Mouse (Mus musculus): Measurements from ENCODE around the gene Pdpk1.

Gene Pdpk1

GRCm38 (mm10) chr17:24150824-24151223, at the start of gene Pdpk1:
Pdpk1 (minus strand) TSS chr17:24150924.
- no peak for DNase-seq (ENCODE audit: low read depth in 1 of 2, low spot score in 2 of 2)

DNA sequence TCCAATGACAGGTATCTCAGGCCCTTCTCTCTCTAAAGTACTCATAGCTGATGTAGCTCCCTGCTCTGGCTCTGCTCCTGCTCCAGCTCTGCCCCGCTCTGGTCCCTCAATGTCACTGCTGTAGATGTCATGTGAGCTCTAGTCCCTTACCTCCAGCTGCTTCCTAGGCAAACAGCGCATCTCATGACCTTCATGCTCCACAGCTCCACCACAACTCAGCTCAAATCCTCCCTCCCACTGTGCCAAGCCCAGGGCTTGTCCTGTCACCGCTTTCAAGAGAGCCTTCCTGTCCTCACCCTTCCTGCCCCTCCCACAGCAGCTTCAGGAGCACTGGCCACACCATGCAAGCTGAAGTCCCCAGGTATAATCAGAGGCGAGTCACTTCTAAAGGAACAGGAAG, 49.0 kb upstream of the Pdpk1 start:
- no peak for DNase-seq (ENCODE audit: low read depth in 1 of 2, low spot score in 2 of 2)

DNA sequence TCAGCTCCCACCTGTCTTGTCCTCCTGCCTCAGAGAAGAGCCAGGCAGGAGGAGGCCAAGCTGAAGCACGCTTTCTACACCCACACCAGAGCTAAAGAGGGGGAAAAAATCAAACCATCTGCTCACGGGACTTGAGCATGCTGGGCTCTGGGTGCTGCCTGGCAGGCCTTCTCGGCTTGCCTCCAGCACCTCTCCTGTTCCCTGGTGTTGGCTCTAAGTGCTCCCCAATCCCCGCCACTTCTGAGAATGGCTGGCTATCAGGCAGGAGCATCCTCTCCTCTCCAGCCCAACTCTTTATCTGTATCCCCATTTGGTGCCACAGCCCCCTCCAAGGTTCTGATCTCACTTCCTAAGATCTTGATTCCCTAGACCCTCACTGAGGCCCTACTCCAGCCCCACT, 48.5 kb upstream of the Pdpk1 start:
- no peak for DNase-seq (ENCODE audit: low read depth in 1 of 2, low spot score in 2 of 2)

- no peak for DNase-seq (ENCODE audit: low read depth in 1 of 2, low spot score in 2 of 2)
Observed at GRCm38 (mm10) chr17:24197032-24197824, 46.5 kb upstream of the Pdpk1 start.

GRCm38 (mm10) chr17:24195349-24195748, 44.6 kb upstream of the Pdpk1 start:
- no peak for DNase-seq (ENCODE audit: low read depth in 1 of 2, low spot score in 2 of 2)

DNA sequence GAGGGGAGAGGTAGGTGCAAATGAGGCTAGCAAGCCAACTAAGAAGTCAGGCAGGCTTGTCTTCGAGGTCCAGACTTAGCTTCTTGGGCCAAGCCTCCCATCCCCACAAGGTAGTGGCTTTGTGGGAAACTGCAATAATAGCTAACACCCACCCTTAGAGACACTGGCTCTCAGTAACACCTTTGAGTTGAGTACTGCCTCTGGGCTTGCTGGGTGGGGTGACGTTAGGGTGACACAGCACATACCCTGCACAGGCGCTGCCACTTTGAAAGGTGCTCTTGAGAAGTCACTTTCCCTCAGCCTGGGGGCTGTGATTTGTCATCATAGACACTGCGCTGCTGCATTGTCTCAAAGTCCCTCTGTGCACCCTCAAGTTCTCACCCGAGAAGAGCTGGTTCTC, 43.0 kb upstream of the Pdpk1 start:
- DNase-seq (ENCODE audit: low read depth in 1 of 2, low spot score in 2 of 2) = no peak

DNA sequence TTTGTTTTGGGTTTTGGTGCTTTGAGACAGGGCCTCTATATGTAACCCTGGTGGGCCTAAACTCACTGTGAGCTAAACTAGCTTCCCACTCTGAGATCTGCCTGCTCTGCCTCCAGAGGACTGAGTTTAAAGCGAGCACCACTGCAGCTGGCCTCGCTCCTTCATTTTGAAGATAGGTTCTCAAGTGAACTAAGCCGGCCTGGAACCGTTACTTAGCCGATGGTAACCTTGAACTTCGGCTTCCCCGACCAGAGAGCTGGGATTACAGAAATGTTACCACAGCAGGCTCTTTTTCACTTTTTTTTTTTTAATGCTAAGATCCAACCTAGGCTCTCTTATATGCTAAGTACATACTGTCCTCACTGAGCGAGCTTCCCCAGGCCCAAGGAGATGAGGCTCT, 42.5 kb upstream of the Pdpk1 start:
- DNase-seq (ENCODE audit: low read depth in 1 of 2, low spot score in 2 of 2) = no peak

DNA sequence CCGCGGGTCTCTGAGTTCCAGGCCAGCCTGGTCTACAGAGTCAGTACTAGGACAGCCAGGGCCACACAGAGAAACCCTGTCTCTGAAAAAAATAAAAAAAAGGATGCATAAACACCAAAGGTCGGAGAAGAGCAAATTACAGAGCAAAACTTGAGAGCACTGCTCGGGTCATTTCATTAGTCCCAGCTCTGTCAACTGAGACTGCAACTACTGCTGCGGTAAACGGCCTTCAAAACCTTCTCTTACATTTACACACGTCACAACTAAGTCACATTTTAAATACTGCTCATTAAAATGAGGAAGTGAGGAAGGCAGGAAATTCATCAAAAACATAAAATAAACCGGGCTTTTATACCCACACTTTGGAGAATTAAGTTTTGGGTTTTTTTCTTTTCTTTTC, 42.1 kb upstream of the Pdpk1 start:
- DNase-seq (ENCODE audit: low read depth in 1 of 2, low spot score in 2 of 2) = no peak

DNA sequence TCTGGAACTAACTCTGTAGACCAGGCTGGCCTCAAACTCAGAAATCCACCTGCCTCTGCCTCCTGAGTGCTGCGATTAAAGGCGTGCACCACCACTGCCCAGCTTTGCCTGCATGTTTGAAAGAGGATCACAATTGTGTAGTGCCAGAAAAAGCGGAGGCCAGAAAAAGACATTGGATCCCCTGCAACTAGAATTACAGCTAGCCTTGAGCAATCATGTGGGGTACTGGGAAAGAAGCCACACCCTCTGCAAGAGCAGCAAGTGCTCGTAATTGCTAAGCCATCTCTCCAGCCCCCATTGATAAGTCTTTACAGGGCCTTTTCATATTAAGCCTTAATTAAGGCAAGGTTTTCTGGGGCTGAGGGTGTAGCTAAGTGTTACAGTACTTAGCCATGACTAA, 40.8 kb upstream of the Pdpk1 start:
- no peak for DNase-seq (ENCODE audit: low read depth in 1 of 2, low spot score in 2 of 2)

GRCm38 (mm10) chr17:24190934-24191333, 40.2 kb upstream of the Pdpk1 start:
- DNase-seq (ENCODE audit: low read depth in 1 of 2, low spot score in 2 of 2) = no peak

DNA sequence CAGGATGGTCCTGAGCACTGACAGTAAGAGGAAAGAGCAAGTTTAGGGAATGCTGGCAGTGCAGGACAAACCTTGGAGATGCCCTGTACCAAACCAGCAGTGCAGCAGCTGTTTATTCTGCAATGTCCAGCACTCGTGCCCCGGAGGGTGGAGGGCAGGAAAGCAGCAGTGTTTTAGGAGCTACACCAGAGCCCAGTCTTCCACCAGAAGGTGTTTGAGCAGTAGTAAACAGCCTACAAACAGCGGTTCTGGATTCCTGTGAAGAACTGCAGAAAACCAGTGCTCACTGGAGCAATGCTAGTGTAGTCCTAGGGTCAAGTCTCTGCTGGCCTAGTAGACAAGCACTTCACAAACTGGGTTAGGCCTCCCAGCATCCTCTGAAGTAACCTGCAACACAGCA, 23.5 kb upstream of the Pdpk1 start:
- DNase-seq (ENCODE audit: low read depth in 1 of 2, low spot score in 2 of 2) = no peak

- DNase-seq (ENCODE audit: low read depth in 1 of 2, low spot score in 2 of 2) = peak in 1 of 2 experiments; percentile 42
Observed at GRCm38 (mm10) chr17:24173423-24173822, 22.7 kb upstream of the Pdpk1 start.

DNA sequence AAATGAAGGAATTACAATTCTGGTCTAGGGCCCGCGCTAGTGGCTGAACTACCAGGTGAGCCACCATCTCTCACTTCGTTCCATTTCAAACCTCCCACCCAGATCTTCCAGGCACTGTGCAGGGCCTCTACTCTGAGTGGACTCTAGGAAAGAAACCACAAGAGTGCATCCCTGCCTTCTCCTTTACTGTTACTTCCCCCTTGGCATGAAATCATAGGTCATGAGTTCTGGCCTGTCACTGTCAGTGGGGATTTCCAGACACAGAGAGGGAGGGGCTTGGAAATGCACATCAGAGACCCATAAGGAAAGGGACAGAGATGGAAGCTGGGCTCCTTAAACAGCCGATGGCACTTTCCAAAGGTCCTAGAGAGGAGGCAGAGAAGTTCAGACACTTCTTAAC, 21.0 kb upstream of the Pdpk1 start:
- DNase-seq (ENCODE audit: low read depth in 1 of 2, low spot score in 2 of 2) = peak in 1 of 2 experiments; percentile 68

GRCm38 (mm10) chr17:24170729-24171128, 20.0 kb upstream of the Pdpk1 start:
- peak in 1 of 2 experiments; percentile 65 for DNase-seq (ENCODE audit: low read depth in 1 of 2, low spot score in 2 of 2)

- DNase-seq (ENCODE audit: low read depth in 1 of 2, low spot score in 2 of 2) = no peak
Observed at GRCm38 (mm10) chr17:24170125-24170524, 19.4 kb upstream of the Pdpk1 start.

DNA sequence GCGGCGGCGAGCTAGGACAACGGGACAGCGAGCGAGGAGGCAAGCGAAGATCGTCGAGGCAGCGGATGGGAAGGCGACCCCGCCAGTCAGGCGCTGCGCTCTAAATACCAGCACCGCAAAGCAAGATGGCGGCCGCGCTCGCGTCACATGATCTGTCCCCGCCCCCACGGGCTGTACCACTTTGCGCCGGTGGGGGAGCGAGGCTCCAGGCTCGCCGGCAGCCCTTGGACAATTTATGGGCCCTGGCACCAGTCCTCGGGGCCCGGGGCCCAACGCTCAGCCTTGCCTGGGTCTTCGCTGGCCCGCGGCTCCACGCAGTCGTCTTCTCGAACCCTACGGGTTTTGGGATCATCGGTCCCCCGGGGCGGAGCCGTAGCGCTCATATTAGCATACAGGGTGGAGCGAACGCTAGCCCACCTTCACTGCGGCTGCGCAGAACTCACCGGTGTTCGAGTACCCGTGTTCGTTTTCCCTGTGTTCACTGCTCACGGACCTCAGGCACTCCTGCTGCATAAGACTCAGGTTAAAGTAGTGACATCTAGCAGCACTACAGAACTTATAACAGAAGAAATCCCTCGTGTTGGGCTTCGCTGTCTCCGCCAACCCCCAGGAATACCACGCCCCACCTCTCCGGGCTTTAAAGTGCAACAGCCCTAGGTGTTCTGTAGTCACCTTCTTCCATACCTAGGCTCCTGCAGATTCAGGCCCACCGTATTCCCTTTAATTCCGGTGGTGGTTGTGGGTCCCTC, 18.8 kb upstream of the Pdpk1 start, which contains the start of gene Atp6v0c:
Atp6v0c (minus strand) TSS at position 386 of the 749 bp plus-strand sequence.
- peak; percentile 81 to 91 for DNase-seq (ENCODE audit: low read depth in 1 of 2, low spot score in 2 of 2)

GRCm38 (mm10) chr17:24168590-24169277, 18.0 kb upstream of the Pdpk1 start:
- peak in 1 of 2 experiments; percentile 68 for DNase-seq (ENCODE audit: low read depth in 1 of 2, low spot score in 2 of 2)

GRCm38 (mm10) chr17:24167891-24168505, 17.3 kb upstream of the Pdpk1 start:
- DNase-seq (ENCODE audit: low read depth in 1 of 2, low spot score in 2 of 2) = no peak

DNA sequence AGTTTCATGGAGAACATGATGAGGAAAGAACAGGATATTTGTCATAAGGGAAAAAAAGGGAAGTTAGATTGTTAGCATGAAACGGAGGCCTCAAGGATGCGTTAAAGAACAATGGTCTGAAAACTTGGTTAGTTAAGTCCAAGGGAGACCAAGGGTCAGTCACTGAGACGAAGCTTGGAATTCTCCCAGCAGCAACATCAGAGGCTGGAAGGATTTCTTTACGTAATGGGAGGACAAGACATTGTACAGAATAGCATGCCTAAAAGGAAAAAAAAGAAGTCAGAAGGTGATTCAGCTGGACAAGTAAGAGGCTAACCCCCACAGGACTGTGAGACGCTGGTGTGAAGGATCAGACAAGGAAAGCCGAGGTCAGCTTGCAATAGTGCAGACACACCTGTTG, 16.4 kb upstream of the Pdpk1 start:
- DNase-seq (ENCODE audit: low read depth in 1 of 2, low spot score in 2 of 2) = no peak

DNA sequence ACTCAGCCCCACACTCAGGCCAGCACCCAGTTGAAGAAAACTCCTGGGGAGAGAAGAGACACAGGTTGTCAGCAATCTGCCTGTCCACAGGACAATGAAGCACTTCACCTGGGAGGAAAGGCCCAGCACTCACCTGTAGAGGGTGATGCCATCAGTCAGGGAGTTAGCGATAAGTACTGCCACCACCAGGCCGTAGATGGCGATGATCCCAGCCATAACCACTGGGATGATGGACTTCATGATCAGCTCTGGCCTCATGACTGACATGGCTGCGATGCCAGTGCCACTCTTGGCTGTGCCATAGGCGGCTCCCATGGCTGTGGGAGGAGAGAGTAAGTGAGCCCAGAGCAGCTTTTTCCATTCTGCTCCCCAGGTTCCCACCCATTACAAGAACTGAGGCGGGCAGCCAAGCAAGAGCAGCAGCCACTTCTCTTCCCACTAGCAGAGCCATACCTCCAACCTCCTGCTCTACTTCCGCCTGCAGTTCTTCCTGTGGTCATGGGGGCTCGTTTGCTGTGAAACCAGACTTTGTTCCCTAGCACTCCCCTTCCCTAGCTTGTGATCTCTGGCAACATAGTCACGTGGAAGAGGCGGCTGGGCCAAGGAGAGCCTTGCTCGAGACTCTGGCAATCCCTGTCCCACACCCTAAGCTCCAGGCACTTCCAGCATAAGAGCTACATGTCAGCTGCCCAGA, 14.0 kb upstream of the Pdpk1 start:
- peak in 1 of 2 experiments; percentile 58 for DNase-seq (ENCODE audit: low read depth in 1 of 2, low spot score in 2 of 2)
